Comparison of ENCODE assay signal across 24 mouse cellular contexts in genomic region chr1:187722016-187722415, GRCm38 (mm10).
"Had no signal": no experiment of that assay in that cellular context is flagged by ENCODE, and none has a peak within 500 bp of the region (broad histone marks: within the 10 kb centered on the region; RNA-seq: fewer than 3 reads in every experiment).

No protein-coding gene starts in this region.

- DNase-seq: gastrocnemius, postnatal 14 days; gastrocnemius, postnatal 36 days; heart, adult 18-20 months; heart, postnatal 10 days; heart, postnatal 36 days; kidney, adult 11 months; kidney, adult 2 months; kidney, adult 9 months; kidney, postnatal 14 days; kidney, postnatal 36 days; layer of hippocampus, adult 9-11 months; layer of hippocampus, postnatal 36 days; left cerebral cortex, postnatal 4 days had no signal

- H3K9me3 ChIP-seq: hindbrain, embryonic 12.5 days; kidney, embryonic 15.5 days; limb, embryonic 13.5 days; limb, embryonic 15.5 days; liver, embryonic 12.5 days had no signal

- H3K27ac ChIP-seq: hindbrain, embryonic 12.5 days; hindbrain, embryonic 14.5 days; hindbrain, postnatal 0 days; kidney, embryonic 15.5 days; kidney, postnatal 0 days; limb, embryonic 13.5 days; limb, embryonic 15.5 days; liver, embryonic 12.5 days; liver, embryonic 14.5 days had no signal

- H3K36me3 ChIP-seq: hindbrain, embryonic 12.5 days; kidney, embryonic 15.5 days; limb, embryonic 13.5 days; limb, embryonic 15.5 days; liver, embryonic 12.5 days had no signal

- H3K4me2 ChIP-seq: heart, embryonic 11.5 days; hindbrain, embryonic 12.5 days; hindbrain, embryonic 14.5 days; kidney, embryonic 15.5 days; limb, embryonic 13.5 days; limb, embryonic 15.5 days; liver, embryonic 12.5 days had no signal

- H3K4me1 ChIP-seq: kidney, embryonic 15.5 days; limb, embryonic 13.5 days; limb, embryonic 15.5 days; liver, embryonic 12.5 days had no signal

- H3K4me3 ChIP-seq: hindbrain, embryonic 12.5 days; kidney, embryonic 15.5 days; limb, embryonic 13.5 days; limb, embryonic 15.5 days; liver, embryonic 12.5 days had no signal

- H3K27me3 ChIP-seq: hindbrain, embryonic 12.5 days; kidney, embryonic 15.5 days; limb, embryonic 13.5 days; limb, embryonic 15.5 days; liver, embryonic 12.5 days had no signal

- ATAC-seq: hindbrain, postnatal 0 days; intestine, embryonic 16.5 days; liver, embryonic 12.5 days had no signal

- H3K9ac ChIP-seq: hindbrain, embryonic 12.5 days; hindbrain, embryonic 14.5 days; kidney, embryonic 15.5 days; limb, embryonic 13.5 days; limb, embryonic 15.5 days; liver, embryonic 12.5 days; liver, embryonic 14.5 days had no signal
